Mouse (Mus musculus) forebrain, embryonic 15.5 days (tissue): Measurements from ENCODE around the gene Rbx1. TPM values are rescaled to one million over a fixed set of nuclear protein-coding genes. Genes with fewer than 3 reads are reported as not detected.
A peak's percentile ranks its signal among the peaks of the same experiment; 100 is the strongest.

Experiments used
- ATAC-seq: fragments of 200-750 bp; cut with Nextera tagmentation; replicated peaks from 2 replicates; pipeline ENCODE4 v1.8.0; 2017; ENCODE audit warnings: mild to moderate bottlenecking, moderate TSS enrichment, moderate library complexity
- H3K27ac ChIP-seq: fragments of 300-500 bp; sonication (generic); replicated peaks from 2 replicates; pipeline ENCODE4 v1.5.1; 2015; ENCODE audit warnings: mild to moderate bottlenecking, inconsistent platforms
- H3K27me3 ChIP-seq: fragments of 300-500 bp; sonication (generic); 2 replicates; pipeline ENCODE4 v1.6.1; 2015; ENCODE audit warnings: inconsistent platforms
- H3K36me3 ChIP-seq: fragments of 300-500 bp; sonication (generic); 2 replicates; pipeline ENCODE4 v1.6.1; 2015; ENCODE audit warnings: mild to moderate bottlenecking, inconsistent platforms
- H3K4me1 ChIP-seq: fragments of 300-500 bp; sonication (generic); 2 replicates; pipeline ENCODE4 v1.6.1; 2015; ENCODE audit warnings: inconsistent platforms
- H3K4me2 ChIP-seq: fragments of 300-500 bp; sonication (generic); replicated peaks from 2 replicates; pipeline ENCODE4 v1.6.1; 2015; ENCODE audit warnings: mild to moderate bottlenecking, inconsistent platforms
- H3K4me3 ChIP-seq: fragments of 300-500 bp; sonication (generic); 2 replicates; pipeline ENCODE4 v1.5.1; 2015; ENCODE audit warnings: mild to moderate bottlenecking, inconsistent platforms
- H3K9ac ChIP-seq: fragments of 300-500 bp; sonication (generic); replicated peaks from 2 replicates; pipeline ENCODE4 v1.6.1; 2015; ENCODE audit warnings: mild to moderate bottlenecking, inconsistent platforms
- H3K9me3 ChIP-seq: fragments of 300-500 bp; sonication (generic); 2 replicates; pipeline ENCODE4 v1.6.1; 2016; ENCODE audit warnings: inconsistent platforms
- WGBS: fragments of 180-500 bp; shearing (Covaris S2); methylation state at CpG from one replicate; pipeline ENCODE4 v1.1.7; 2015; ENCODE audit warnings: mixed read lengths; 5-methylcytosine and 5-hydroxymethylcytosine counted together
- polyA plus RNA-seq: library from polyadenylated mRNA; unstranded; fragments of >200 nt; fragmentation: Nextera tagmentation; extraction: Ambion mirVana; gene quantifications from 2 replicates; pipeline ENCODE4 v1.2.1, GENCODE M21; 2015

Rbx1 gene
- polyA plus RNA-seq, 1 experiment from 2014 or later = 492 TPM

DNA sequence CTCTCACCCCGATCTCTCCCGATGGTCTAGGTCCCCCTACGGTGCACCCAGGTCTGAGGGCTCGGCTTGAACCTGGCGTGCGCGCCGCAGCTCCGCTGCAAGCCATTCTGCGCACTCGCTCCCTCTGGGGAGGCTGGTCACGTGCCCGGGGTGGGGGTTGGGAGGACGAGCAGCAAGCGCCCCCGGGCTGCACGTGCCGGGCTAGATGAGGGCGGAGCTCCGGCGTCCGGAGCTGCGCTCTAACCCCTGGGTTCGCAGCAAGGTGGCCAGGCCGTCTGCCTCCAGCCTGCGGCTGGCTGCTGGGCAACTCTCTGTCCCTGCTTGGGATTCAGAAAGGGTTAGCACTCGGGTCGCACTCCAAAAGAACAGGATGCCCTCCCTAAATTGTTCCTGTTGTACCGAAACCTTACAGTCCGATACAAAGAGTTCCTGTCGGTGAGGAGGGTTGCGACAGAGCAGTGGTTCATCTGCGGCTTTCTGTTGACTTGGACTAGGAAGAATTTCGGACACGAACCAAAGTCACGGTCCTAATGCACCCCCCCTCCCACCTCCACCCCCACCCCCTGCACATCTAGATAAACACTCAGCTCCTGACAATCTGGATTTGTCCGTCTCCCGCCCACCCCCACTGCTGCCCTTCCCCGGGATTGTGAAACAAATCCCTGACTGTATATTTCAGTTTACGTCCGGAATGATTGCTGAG, 57.2 kb downstream of the Rbx1 start:
- ATAC-seq = peak; percentile 96
- H3K9me3 ChIP-seq = no peaks in the 10 kb centered on the region
- no peaks in the 10 kb centered on the region for H3K27me3 ChIP-seq
- H3K9ac ChIP-seq = peak overlapping the region; percentile 49
- peak overlapping the region; percentile 70 for H3K4me2 ChIP-seq
- H3K36me3 ChIP-seq = no peaks in the 10 kb centered on the region
- under 1% methylated on average over 41 of the region's 41 CpGs for WGBS
- peak overlapping the region; percentile 46 for H3K4me3 ChIP-seq
- H3K4me1 ChIP-seq = peaks cover 11% of the 10 kb centered on the region
- peak overlapping the region; percentile 66 for H3K27ac ChIP-seq

DNA sequence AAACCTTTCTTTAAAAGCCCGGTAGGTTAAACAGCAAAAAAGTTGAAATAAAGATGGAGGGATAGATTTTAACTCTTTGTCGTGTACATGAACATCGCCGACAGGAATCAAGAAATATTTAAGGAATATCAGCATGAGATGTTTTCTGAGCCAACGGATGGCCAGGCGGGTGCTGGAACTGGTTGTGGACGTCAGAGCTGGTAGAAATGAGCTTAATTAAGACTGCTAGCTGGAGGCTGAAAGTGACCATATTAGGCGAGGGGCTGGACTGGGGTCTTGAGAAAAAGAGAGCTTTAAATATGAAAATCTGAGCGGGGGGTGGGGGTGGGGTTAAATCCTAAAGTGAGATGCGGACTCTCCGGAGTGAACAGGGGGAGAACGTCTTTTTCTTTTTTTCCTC, 57.8 kb downstream of the Rbx1 start:
- ATAC-seq = no peak
- Histone ChIP-seq H3K36me3 (no peaks in the 10 kb centered on the region), H3K4me2 (peak overlapping the region; percentile 70), H3K4me1 (peaks cover 11% of the 10 kb centered on the region), H3K27ac (peak overlapping the region; percentile 66), H3K27me3 (no peaks in the 10 kb centered on the region), H3K9ac (peak overlapping the region; percentile 49), H3K9me3 (no peaks in the 10 kb centered on the region), H3K4me3 (peak overlapping the region; percentile 46)
- WGBS = under 1% methylated on average over 12 of the region's 12 CpGs

Other genes with a start within 250 kb of the Rbx1 start
- 1.2 and 1.8 TPM in 2 replicates for gene Mchr1, start 230.8 kb upstream of the Rbx1 start, polyA plus RNA-seq
- gene Slc25a17, start 105.5 kb upstream of the Rbx1 start, polyA plus RNA-seq = 133 and 139 TPM in 2 replicates
- gene St13, start 66.2 kb upstream of the Rbx1 start, polyA plus RNA-seq = 203 and 207 TPM in 2 replicates
- 8.6 and 10.1 TPM in 2 replicates for gene Xpnpep3, start 66.2 kb upstream of the Rbx1 start, polyA plus RNA-seq
- gene Dnajb7, start 58.0 kb upstream of the Rbx1 start, polyA plus RNA-seq = 1.5 and 1.7 TPM in 2 replicates
- gene Ep300, start 119.1 kb downstream of the Rbx1 start, polyA plus RNA-seq = 18.4 and 21.9 TPM in 2 replicates
- 31.6 and 31.9 TPM in 2 replicates for gene L3mbtl2, start 197.6 kb downstream of the Rbx1 start, polyA plus RNA-seq
- gene Chadl, start 231.0 kb downstream of the Rbx1 start, polyA plus RNA-seq = 19.8 and 20.1 TPM in 2 replicates